Mouse (Mus musculus): Measurements from ENCODE around the gene Wnt3a.
A peak's percentile ranks its signal among the peaks of the same experiment; 100 is the strongest.
"Not testable (repeated sequence)": the region's sequence is repeated elsewhere in the genome, so short reads cannot be mapped to it uniquely, and the experiment has no call there.

Gene Wnt3a

GRCm38 (mm10) chr11:59216955-59217354 lies 73.6 kb downstream of the Wnt3a start:
- DNase-seq = no peak

- no peak for DNase-seq
These were observed 77.6 kb downstream of the Wnt3a start for GRCm38 (mm10) chr11:59212892-59213494.

GRCm38 (mm10) chr11:59212320-59212719 lies 78.2 kb downstream of the Wnt3a start:
- not testable (repeated sequence) for DNase-seq

- not testable (repeated sequence) for DNase-seq
These were observed 79.0 kb downstream of the Wnt3a start for GRCm38 (mm10) chr11:59211561-59211960.

GRCm38 (mm10) chr11:59210020-59210419 lies 80.5 kb downstream of the Wnt3a start:
- DNase-seq = no peak

- peak; percentile 43 for DNase-seq
These were observed 81.0 kb downstream of the Wnt3a start for GRCm38 (mm10) chr11:59209580-59209979.

GRCm38 (mm10) chr11:59209003-59209441 lies 81.5 kb downstream of the Wnt3a start:
- DNase-seq = peak; percentile 63

GRCm38 (mm10) chr11:59208153-59208831 lies 82.3 kb downstream of the Wnt3a start, which contains the start of gene 2310033P09Rik:
TSS of gene 2310033P09Rik (plus strand) at chr11:59208321.
- DNase-seq = peak; percentile 95

- DNase-seq = peak; percentile 96
These were observed 88.2 kb downstream of the Wnt3a start, which contains the start of gene Mrpl55 for GRCm38 (mm10) chr11:59202081-59202995. TSS of gene Mrpl55 (plus strand) at chr11:59202486.

GRCm38 (mm10) chr11:59201216-59202002 lies 89.1 kb downstream of the Wnt3a start:
- no peak for DNase-seq

Measured in right cerebral cortex, postnatal 14 days (tissue).